8 mouse cellular contexts compared by ENCODE assay signal in the genomic region with DNA sequence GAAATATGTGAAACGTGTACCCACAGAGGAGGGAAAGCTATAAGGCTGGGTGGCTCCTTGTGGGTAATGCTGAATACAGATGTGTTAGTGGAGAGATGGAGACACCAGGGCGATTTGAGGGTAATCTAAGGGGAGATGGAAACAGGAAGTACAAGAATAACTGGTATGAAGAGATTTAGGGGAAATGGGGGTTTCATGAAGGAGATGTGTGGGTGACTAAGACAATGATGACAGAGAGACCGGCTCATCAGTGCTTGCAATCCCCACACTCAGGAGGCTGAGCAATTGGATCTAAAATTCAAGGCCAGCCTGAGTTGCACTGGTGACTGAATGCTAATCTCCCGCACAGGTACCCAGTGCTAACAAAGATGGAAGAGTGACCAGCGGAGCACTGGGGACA. TPM values are rescaled to one million over a fixed set of nuclear protein-coding genes. Genes with fewer than 3 reads are reported as not detected.
A peak's percentile ranks its signal among the peaks of the same experiment; 100 is the strongest.
DNase-seq lines count a peak whose midpoint lies in the region; ATAC-seq and TF ChIP-seq lines count a peak whose summit lies in the region.

No protein-coding gene starts in this region.

- H3K4me2 ChIP-seq in heart, postnatal 0 days (ENCODE audit: low read depth, low read length) = peak overlapping the region; percentile 82; the same call in 1 of the 2 replicates
- peak overlapping the region; percentile 54 for H3K4me2 ChIP-seq in intestine, embryonic 14.5 days (ENCODE audit: low read length)
- peak overlapping the region; percentile 88 for H3K4me2 ChIP-seq in midbrain, embryonic 15.5 days

- no peak for DNase-seq in heart, postnatal 0 days (ENCODE audit: low spot score)
- no peak for DNase-seq in heart, adult 18-20 months
- no peak for DNase-seq in embryonic facial prominence, embryonic 10.5 days (ENCODE audit: low spot score)
- DNase-seq in intestine, embryonic 14.5 days (ENCODE audit: low spot score) = no peak
- DNase-seq in urinary bladder, postnatal 14 days (ENCODE audit: low spot score) = no peak

- no peak overlapping the region for H3K27ac ChIP-seq in heart, postnatal 0 days (ENCODE audit: low read depth)
- no peak overlapping the region for H3K27ac ChIP-seq in embryonic facial prominence, embryonic 10.5 days (replicated peaks)
- no peak overlapping the region for H3K27ac ChIP-seq in intestine, embryonic 14.5 days (ENCODE audit: low read depth)
- H3K27ac ChIP-seq in midbrain, embryonic 15.5 days = no peak overlapping the region; the same call in 1 of the 2 replicates

- no peaks in the 10 kb centered on the region for H3K9me3 ChIP-seq in heart, postnatal 0 days (replicated peaks; ENCODE audit: control insufficient read depth, low read length)
- no peaks in the 10 kb centered on the region for H3K9me3 ChIP-seq in embryonic facial prominence, embryonic 10.5 days
- no peaks in the 10 kb centered on the region for H3K9me3 ChIP-seq in intestine, embryonic 14.5 days (ENCODE audit: control insufficient read depth, low read length)
- H3K9me3 ChIP-seq in midbrain, embryonic 15.5 days = no peaks in the 10 kb centered on the region

- H3K4me3 ChIP-seq in heart, postnatal 0 days (ENCODE audit: low read depth, low read length) = no peak overlapping the region
- peak overlapping the region; percentile 86 for H3K4me3 ChIP-seq in embryonic facial prominence, embryonic 10.5 days
- H3K4me3 ChIP-seq in intestine, embryonic 14.5 days (ENCODE audit: low read depth, low read length) = peak overlapping the region; percentile 74; the same call in 1 of the 2 replicates
- H3K4me3 ChIP-seq in midbrain, embryonic 15.5 days = peak overlapping the region; percentile 76

- TF ChIP-seq CTCF in heart, postnatal 0 days (IDR thresholded peaks at IDR 0.05; ENCODE audit: low read depth) = no peak

- no peak for ATAC-seq in heart, postnatal 0 days (ENCODE audit: insufficient read depth, low read depth)
- ATAC-seq in intestine, embryonic 14.5 days (replicated peaks; ENCODE audit: low FRiP score, low TSS enrichment, low read depth) = no peak
- no peak for ATAC-seq in midbrain, embryonic 15.5 days (replicated peaks)
- no peak for ATAC-seq in monocyte, adult 5-6 weeks (replicated peaks; ENCODE audit: insufficient number of reproducible peaks, low FRiP score, low TSS enrichment, poor library complexity, severe bottlenecking)
- ATAC-seq in inflammation-experienced regulatory T-cells, adult 6 months = no peak

- TF ChIP-seq EP300 in heart, postnatal 0 days (IDR thresholded peaks at IDR 0.05; ENCODE audit: low read depth) = no peak

- H3K36me3 ChIP-seq in heart, postnatal 0 days (replicated peaks; ENCODE audit: control insufficient read depth, insufficient read depth, low read length) = peaks cover 10% of the 10 kb centered on the region
- peaks cover 15% of the 10 kb centered on the region for H3K36me3 ChIP-seq in embryonic facial prominence, embryonic 10.5 days (replicated peaks)
- peaks cover 10% of the 10 kb centered on the region; the same call in 1 of the 2 replicates for H3K36me3 ChIP-seq in intestine, embryonic 14.5 days (ENCODE audit: control insufficient read depth, insufficient read depth, low read length)
- H3K36me3 ChIP-seq in midbrain, embryonic 15.5 days (replicated peaks) = peaks cover 8% of the 10 kb centered on the region; the same call in 1 of the 2 replicates

- WGBS in heart, postnatal 0 days = 52% methylated on average over 5 of the region's 5 CpGs
- 52% methylated on average over 5 of the region's 5 CpGs for WGBS in embryonic facial prominence, embryonic 10.5 days
- WGBS in intestine, embryonic 14.5 days = 51% methylated on average over 5 of the region's 5 CpGs
- 59% methylated on average over 5 of the region's 5 CpGs for WGBS in midbrain, embryonic 15.5 days

- no peak overlapping the region for H3K9ac ChIP-seq in heart, postnatal 0 days (replicated peaks; ENCODE audit: low read depth, low read length)
- H3K9ac ChIP-seq in intestine, embryonic 14.5 days (ENCODE audit: low read length) = no peak overlapping the region
- 0 out of 2 replicates have a peak overlapping the region, but pooled peaks have one; percentile 73 for H3K9ac ChIP-seq in midbrain, embryonic 15.5 days

- no peaks in the 10 kb centered on the region for H3K27me3 ChIP-seq in heart, postnatal 0 days (ENCODE audit: control insufficient read depth, insufficient read depth, low read length)
- no peaks in the 10 kb centered on the region for H3K27me3 ChIP-seq in embryonic facial prominence, embryonic 10.5 days (replicated peaks; ENCODE audit: low read depth, poor library complexity, severe bottlenecking)
- H3K27me3 ChIP-seq in intestine, embryonic 14.5 days (replicated peaks; ENCODE audit: control insufficient read depth, insufficient read depth, low read length) = no peaks in the 10 kb centered on the region
- H3K27me3 ChIP-seq in midbrain, embryonic 15.5 days (replicated peaks) = no peaks in the 10 kb centered on the region

- H3K4me1 ChIP-seq in heart, postnatal 0 days (ENCODE audit: control insufficient read depth, insufficient read depth) = no peaks in the 10 kb centered on the region
- peaks cover 17% of the 10 kb centered on the region for H3K4me1 ChIP-seq in embryonic facial prominence, embryonic 10.5 days
- H3K4me1 ChIP-seq in intestine, embryonic 14.5 days (replicated peaks; ENCODE audit: control insufficient read depth, insufficient read depth, low read length) = peaks cover 13% of the 10 kb centered on the region
- H3K4me1 ChIP-seq in midbrain, embryonic 15.5 days = peaks cover 28% of the 10 kb centered on the region

RNA-seq across cellular contexts. Expression of gene Pld3, which starts 0.9 kb away (rescaled TPM):
- total RNA-seq in heart, postnatal 0 days (2014; rRNA removed; ENCODE audit: low replicate concordance) = 37.3 and 58.5 TPM in 2 replicates
- 38.9 and 43.8 TPM in 2 replicates for polyA plus RNA-seq in heart, postnatal 0 days (2015; fragmentation: Nextera tagmentation; extraction: Ambion mirVana)
- total RNA-seq in heart, adult 18-20 months (2021) = 10 to 100 TPM; 29.8 to 30.9 TPM
- polyA plus RNA-seq in embryonic facial prominence, embryonic 10.5 days (2016; fragmentation: Nextera tagmentation; extraction: Ambion mirVana) = 40.5 and 41.4 TPM in 2 replicates
- 58.5 and 66.6 TPM in 2 replicates for polyA plus RNA-seq in intestine, embryonic 14.5 days (2014; fragmentation: Nextera tagmentation; extraction: Ambion mirVana)
- polyA plus RNA-seq in midbrain, embryonic 15.5 days (2015; fragmentation: Nextera tagmentation; extraction: Ambion mirVana) = 156 and 157 TPM in 2 replicates
- total RNA-seq in monocyte, adult 5-6 weeks (2017) = 13.7 to 42.8 TPM (median 31.8 TPM) in 3 replicates
- polyA plus RNA-seq in inflammation-experienced regulatory T-cells, adult 6 months (2017; shearing (Covaris generic)) = 100 to 1,000 TPM; 155 to 246 (median 192) TPM

RNA-seq across cellular contexts. Expression of gene 2310022A10Rik, which starts 1.0 kb away (rescaled TPM):
- 3.8 and 21.3 TPM in 2 replicates for total RNA-seq in heart, postnatal 0 days (2014; rRNA removed; ENCODE audit: low replicate concordance)
- 39.7 and 41.8 TPM in 2 replicates for polyA plus RNA-seq in heart, postnatal 0 days (2015; fragmentation: Nextera tagmentation; extraction: Ambion mirVana)
- 10 to 100 TPM; 63.8 to 64.7 TPM for total RNA-seq in heart, adult 18-20 months (2021)
- 40.8 and 41.1 TPM in 2 replicates for polyA plus RNA-seq in embryonic facial prominence, embryonic 10.5 days (2016; fragmentation: Nextera tagmentation; extraction: Ambion mirVana)
- 20.8 and 23.6 TPM in 2 replicates for polyA plus RNA-seq in intestine, embryonic 14.5 days (2014; fragmentation: Nextera tagmentation; extraction: Ambion mirVana)
- 38.7 and 40.5 TPM in 2 replicates for polyA plus RNA-seq in midbrain, embryonic 15.5 days (2015; fragmentation: Nextera tagmentation; extraction: Ambion mirVana)
- total RNA-seq in monocyte, adult 5-6 weeks (2017) = 3.6 to 29.0 TPM (median 10.5 TPM) in 3 replicates
- polyA plus RNA-seq in inflammation-experienced regulatory T-cells, adult 6 months (2017; shearing (Covaris generic)) = 10 to 100 TPM; 16.4 to 24.4 (median 21.4) TPM

RNA-seq across cellular contexts. Expression of gene Hipk4, which starts 29.0 kb away (rescaled TPM):
- 0.23 and 1.1 TPM in 2 replicates for total RNA-seq in heart, postnatal 0 days (2014; rRNA removed; ENCODE audit: low replicate concordance)
- 0.15 and 0.18 TPM in 2 replicates for polyA plus RNA-seq in heart, postnatal 0 days (2015; fragmentation: Nextera tagmentation; extraction: Ambion mirVana)
- under 1 TPM in 1 of 2 experiments, not detected in 1; 0.10 TPM for total RNA-seq in heart, adult 18-20 months (2021)
- polyA plus RNA-seq in embryonic facial prominence, embryonic 10.5 days (2016; fragmentation: Nextera tagmentation; extraction: Ambion mirVana) = 0.45 and 0.60 TPM in 2 replicates
- 0.83 and 1.2 TPM in 2 replicates for polyA plus RNA-seq in intestine, embryonic 14.5 days (2014; fragmentation: Nextera tagmentation; extraction: Ambion mirVana)
- polyA plus RNA-seq in midbrain, embryonic 15.5 days (2015; fragmentation: Nextera tagmentation; extraction: Ambion mirVana) = 0.83 and 0.99 TPM in 2 replicates
- total RNA-seq in monocyte, adult 5-6 weeks (2017) = not detected in 3 replicates
- under 1 TPM; 0.20 to 0.33 (median 0.23) TPM for polyA plus RNA-seq in inflammation-experienced regulatory T-cells, adult 6 months (2017; shearing (Covaris generic))

RNA-seq across cellular contexts. Expression of gene Akt2, which starts 39.3 kb away (rescaled TPM):
- 129 and 138 TPM in 2 replicates for total RNA-seq in heart, postnatal 0 days (2014; rRNA removed; ENCODE audit: low replicate concordance)
- 74.0 and 80.5 TPM in 2 replicates for polyA plus RNA-seq in heart, postnatal 0 days (2015; fragmentation: Nextera tagmentation; extraction: Ambion mirVana)
- total RNA-seq in heart, adult 18-20 months (2021) = 100 to 1,000 TPM; 168 to 200 TPM
- polyA plus RNA-seq in embryonic facial prominence, embryonic 10.5 days (2016; fragmentation: Nextera tagmentation; extraction: Ambion mirVana) = 95.3 and 101 TPM in 2 replicates
- polyA plus RNA-seq in intestine, embryonic 14.5 days (2014; fragmentation: Nextera tagmentation; extraction: Ambion mirVana) = 83.4 and 90.5 TPM in 2 replicates
- 60.8 and 66.1 TPM in 2 replicates for polyA plus RNA-seq in midbrain, embryonic 15.5 days (2015; fragmentation: Nextera tagmentation; extraction: Ambion mirVana)
- 77.2 to 150 TPM (median 108 TPM) in 3 replicates for total RNA-seq in monocyte, adult 5-6 weeks (2017)
- 10 to 100 TPM; 41.6 to 51.3 (median 43.1) TPM for polyA plus RNA-seq in inflammation-experienced regulatory T-cells, adult 6 months (2017; shearing (Covaris generic))

RNA-seq across cellular contexts. Expression of gene Prx, which starts 52.9 kb away (rescaled TPM):
- 1.9 and 2.2 TPM in 2 replicates for total RNA-seq in heart, postnatal 0 days (2014; rRNA removed; ENCODE audit: low replicate concordance)
- polyA plus RNA-seq in heart, postnatal 0 days (2015; fragmentation: Nextera tagmentation; extraction: Ambion mirVana) = 1.1 TPM in 2 replicates
- under 1 TPM; 0.57 to 0.62 TPM for total RNA-seq in heart, adult 18-20 months (2021)
- 3.8 and 4.2 TPM in 2 replicates for polyA plus RNA-seq in embryonic facial prominence, embryonic 10.5 days (2016; fragmentation: Nextera tagmentation; extraction: Ambion mirVana)
- 1.5 and 1.6 TPM in 2 replicates for polyA plus RNA-seq in intestine, embryonic 14.5 days (2014; fragmentation: Nextera tagmentation; extraction: Ambion mirVana)
- polyA plus RNA-seq in midbrain, embryonic 15.5 days (2015; fragmentation: Nextera tagmentation; extraction: Ambion mirVana) = 1.4 and 1.6 TPM in 2 replicates
- 0.19 to 0.53 TPM (median 0.38 TPM) in 3 replicates for total RNA-seq in monocyte, adult 5-6 weeks (2017)
- under 1 TPM; 0.24 to 0.52 (median 0.30) TPM for polyA plus RNA-seq in inflammation-experienced regulatory T-cells, adult 6 months (2017; shearing (Covaris generic))
